Comparison of ENCODE assay signal across 24 mouse cellular contexts in genomic region chr5:44255756-44256398, GRCm38 (mm10). TPM values are rescaled to one million over a fixed set of nuclear protein-coding genes. Genes with fewer than 3 reads are reported as not detected.
DNase-seq lines count a peak whose midpoint lies in the region; ATAC-seq and TF ChIP-seq lines count a peak whose summit lies in the region.
"Had no signal": no experiment of that assay in that cellular context is flagged by ENCODE, and none has a peak within 500 bp of the region (broad histone marks: within the 10 kb centered on the region; RNA-seq: fewer than 3 reads in every experiment).

No protein-coding gene starts in this region.

- no peak for ATAC-seq in heart, embryonic 12.5 days (ENCODE audit: insufficient number of reproducible peaks, low FRiP score)
- peak; percentile 55; the same call in 1 of the 2 replicates for ATAC-seq in megakaryocyte-erythroid progenitor cell, adult 5-6 weeks (replicated peaks; ENCODE audit: low FRiP score, low TSS enrichment, poor library complexity, severe bottlenecking)
- ATAC-seq: forebrain, embryonic 14.5 days; liver, embryonic 12.5 days had no signal

- TF ChIP-seq POLR2A in kidney, adult 2 months (IDR thresholded peaks at IDR 0.05; ENCODE audit: low read depth, low read length), result no peak

- H3K27me3 ChIP-seq in heart, embryonic 10.5 days (ENCODE audit: insufficient read depth, poor library complexity, severe bottlenecking), result no peaks in the 10 kb centered on the region
- H3K27me3 ChIP-seq in heart, embryonic 12.5 days (replicated peaks), result no peaks in the 10 kb centered on the region
- no peaks in the 10 kb centered on the region for H3K27me3 ChIP-seq in kidney, adult 2 months (replicated peaks; ENCODE audit: control insufficient read depth, insufficient read depth, low read length)
- H3K27me3 ChIP-seq: hindbrain, embryonic 15.5 days; limb, embryonic 13.5 days; liver, embryonic 12.5 days had no signal

- H3K36me3 ChIP-seq in heart, embryonic 10.5 days, result no peaks in the 10 kb centered on the region
- H3K36me3 ChIP-seq in heart, embryonic 12.5 days, result no peaks in the 10 kb centered on the region
- no peaks in the 10 kb centered on the region for H3K36me3 ChIP-seq in kidney, adult 2 months (ENCODE audit: control insufficient read depth, insufficient read depth, low read length)
- H3K36me3 ChIP-seq: hindbrain, embryonic 15.5 days; limb, embryonic 13.5 days; liver, embryonic 12.5 days had no signal

- no peaks in the 10 kb centered on the region for H3K4me1 ChIP-seq in heart, embryonic 10.5 days
- no peaks in the 10 kb centered on the region for H3K4me1 ChIP-seq in heart, embryonic 12.5 days (replicated peaks)
- no peaks in the 10 kb centered on the region for H3K4me1 ChIP-seq in kidney, adult 2 months (ENCODE audit: control insufficient read depth, insufficient read depth, low read length)
- H3K4me1 ChIP-seq: hindbrain, embryonic 15.5 days; limb, embryonic 13.5 days had no signal

- no peak overlapping the region for H3K9ac ChIP-seq in heart, embryonic 12.5 days
- H3K9ac ChIP-seq: hindbrain, embryonic 15.5 days; limb, embryonic 13.5 days; liver, embryonic 12.5 days had no signal

- DNase-seq in heart, embryonic 10.5 days (ENCODE audit: low spot score), result peak; percentile 43
- DNase-seq in kidney, postnatal 4 days, result peak; percentile 18 to 40
- no peak for DNase-seq in kidney, adult 2 months
- DNase-seq in retina, postnatal 1 day, result peak; percentile 11
- no peak for DNase-seq in retina, embryonic 14.5 days (ENCODE audit: low spot score)
- no peak for DNase-seq in ovary, postnatal 14 days (ENCODE audit: low spot score)
- DNase-seq: adrenal gland, postnatal 36 days; cerebellum, adult 18-20 months; cerebellum, postnatal 10 days; gastrocnemius, postnatal 14 days; heart, postnatal 4 days; kidney, adult 9 months; lung, postnatal 36 days; midbrain, embryonic 14.5 days; thymus, adult 2 months; thymus, postnatal 36 days had no signal

- H3K27ac ChIP-seq in heart, embryonic 10.5 days, result no peak overlapping the region
- no peak overlapping the region for H3K27ac ChIP-seq in heart, embryonic 12.5 days (ENCODE audit: poor library complexity, severe bottlenecking)
- H3K27ac ChIP-seq in kidney, adult 2 months (ENCODE audit: insufficient read depth, low read depth, low read length), result no peak overlapping the region
- H3K27ac ChIP-seq: hindbrain, embryonic 15.5 days; left cerebral cortex, adult 2 months; limb, embryonic 13.5 days; liver, embryonic 12.5 days had no signal

- no peak overlapping the region for H3K4me2 ChIP-seq in heart, embryonic 12.5 days
- H3K4me2 ChIP-seq: heart, embryonic 11.5 days; hindbrain, embryonic 15.5 days; limb, embryonic 13.5 days; liver, embryonic 12.5 days had no signal

- 76% methylated on average over 7 of the region's 7 CpGs for WGBS in heart, embryonic 10.5 days
- 64% methylated on average over 7 of the region's 7 CpGs for WGBS in heart, embryonic 12.5 days
- 36% methylated on average over 7 of the region's 7 CpGs for whole genome bisulfite sequencing in kidney, adult 2 months

- no peaks in the 10 kb centered on the region for H3K9me3 ChIP-seq in heart, embryonic 10.5 days
- no peaks in the 10 kb centered on the region for H3K9me3 ChIP-seq in heart, embryonic 12.5 days (replicated peaks)
- H3K9me3 ChIP-seq: hindbrain, embryonic 15.5 days; limb, embryonic 13.5 days; liver, embryonic 12.5 days had no signal

- TF ChIP-seq CTCF in kidney, adult 2 months (conservative IDR thresholded peaks at IDR 0.05; ENCODE audit: insufficient read depth, insufficient read length, low read depth, low read length), result no peak

- no peak overlapping the region for H3K4me3 ChIP-seq in heart, embryonic 10.5 days
- H3K4me3 ChIP-seq in heart, embryonic 12.5 days, result no peak overlapping the region
- H3K4me3 ChIP-seq in kidney, adult 2 months (ENCODE audit: insufficient read depth, low read depth, low read length), result no peak overlapping the region
- H3K4me3 ChIP-seq: hindbrain, embryonic 15.5 days; left cerebral cortex, adult 2 months; limb, embryonic 13.5 days; liver, embryonic 12.5 days had no signal

RNA-seq across cellular contexts. Expression of gene Tapt1, which starts 29.5 kb away (rescaled TPM):
- 25.8 and 29.1 TPM in 2 replicates for polyA plus RNA-seq in heart, embryonic 10.5 days (2016; fragmentation: Nextera tagmentation; extraction: Ambion mirVana)
- polyA plus RNA-seq in heart, embryonic 12.5 days (2016; fragmentation: Nextera tagmentation; extraction: Ambion mirVana), result 28.3 and 32.6 TPM in 2 replicates
- 23.6 and 29.0 TPM in 2 replicates for polyA plus RNA-seq in kidney, adult 2 months (2012; rRNA removed)
- 111 and 116 TPM in 2 replicates for total RNA-seq in megakaryocyte-erythroid progenitor cell, adult 5-6 weeks (2014; fragmentation: Nextera tagmentation)
- total RNA-seq in megakaryocyte-erythroid progenitor cell, adult 5-6 weeks (2017), result 125 and 173 TPM in 2 replicates

Comparison
In these comparisons a context has a peak if more than half of its experiments do, and no peak if none do; other contexts are left out.
1. DNase-seq: peak in heart, embryonic 10.5 days (single experiment), kidney, postnatal 4 days (2 of 2) and retina, postnatal 1 day (single experiment); none in kidney, adult 2 months (single experiment), retina, embryonic 14.5 days (single experiment) and ovary, postnatal 14 days (single experiment).